Mouse (Mus musculus): Measurements from ENCODE around the gene Mef2d. TPM values are rescaled to one million over a fixed set of nuclear protein-coding genes. Genes with fewer than 3 reads are reported as not detected.

The Mef2d gene
- polyA plus RNA-seq, 1 experiment, result 17.6 TPM

DNA sequence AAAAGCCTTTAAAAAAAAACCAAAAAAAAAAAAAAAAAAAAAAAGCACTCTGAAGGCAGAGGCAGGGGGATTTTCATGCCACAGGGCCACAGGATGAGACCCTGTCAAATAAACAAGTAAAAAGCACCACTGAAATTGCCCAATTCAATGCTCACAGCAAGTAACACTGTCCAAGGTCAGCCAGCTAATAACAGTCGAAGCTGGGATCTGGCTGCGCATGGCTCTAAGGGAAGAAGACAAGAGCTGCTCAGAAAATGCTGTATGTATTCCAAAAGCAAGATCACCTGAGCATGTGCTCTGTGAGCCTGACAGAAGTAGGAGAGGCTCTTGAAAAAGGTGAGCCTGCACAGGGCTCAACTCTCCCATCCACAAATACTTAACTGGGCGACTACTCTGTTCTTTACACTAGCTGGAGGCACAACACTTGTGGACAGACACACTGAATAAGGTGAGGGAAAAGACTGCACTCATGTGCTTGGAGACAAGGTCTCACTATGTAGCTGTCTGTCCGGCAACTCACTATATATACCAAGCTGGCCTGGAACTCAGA, 5.2 kb upstream of the Mef2d start:
- TF ChIP-seq CTCF (IDR thresholded peaks at IDR 0.05; ENCODE audit: control insufficient read depth, insufficient read depth, insufficient replicate concordance, low read depth, low read length) (no peak), POLR2A (IDR thresholded peaks at IDR 0.05; ENCODE audit: control insufficient read depth, low read depth, low read length) (no peak)
- Histone ChIP-seq H3K4me1 (ENCODE audit: control insufficient read depth, insufficient read depth, low read length) (peaks cover 37% of the 10 kb centered on the region), H3K4me3 (ENCODE audit: control insufficient read depth, low read depth, low read length) (no peak overlapping the region), H3K27me3 (ENCODE audit: control insufficient read depth, insufficient read depth, low read length) (no peaks in the 10 kb centered on the region), H3K27ac (ENCODE audit: control insufficient read depth, insufficient read depth, low read depth, low read length) (peak overlapping the region; percentile 47), H3K36me3 (ENCODE audit: control insufficient read depth, insufficient read depth, low read length) (no peaks in the 10 kb centered on the region)

- H3K4me1 ChIP-seq (ENCODE audit: control insufficient read depth, insufficient read depth, low read length), result peaks cover 37% of the 10 kb centered on the region
- peak overlapping the region; percentile 87 for H3K4me3 ChIP-seq (ENCODE audit: control insufficient read depth, low read depth, low read length)
- no peaks in the 10 kb centered on the region for H3K27me3 ChIP-seq (ENCODE audit: control insufficient read depth, insufficient read depth, low read length)
- H3K36me3 ChIP-seq (ENCODE audit: control insufficient read depth, insufficient read depth, low read length), result no peaks in the 10 kb centered on the region
- peak overlapping the region; percentile 88 for H3K27ac ChIP-seq (ENCODE audit: control insufficient read depth, insufficient read depth, low read depth, low read length)
- no peak for TF ChIP-seq CTCF (IDR thresholded peaks at IDR 0.05; ENCODE audit: control insufficient read depth, insufficient read depth, insufficient replicate concordance, low read depth, low read length)
- TF ChIP-seq POLR2A (IDR thresholded peaks at IDR 0.05; ENCODE audit: control insufficient read depth, low read depth, low read length), result no peak
These were observed 4.4 kb upstream of the Mef2d start for GRCm38 (mm10) chr3:88137821-88138220.

GRCm38 (mm10) chr3:88138336-88139242, 3.6 kb upstream of the Mef2d start:
- no peaks in the 10 kb centered on the region for H3K36me3 ChIP-seq (ENCODE audit: control insufficient read depth, insufficient read depth, low read length)
- H3K4me3 ChIP-seq (ENCODE audit: control insufficient read depth, low read depth, low read length), result peak overlapping the region; percentile 87
- H3K4me1 ChIP-seq (ENCODE audit: control insufficient read depth, insufficient read depth, low read length), result peaks cover 44% of the 10 kb centered on the region
- H3K27ac ChIP-seq (ENCODE audit: control insufficient read depth, insufficient read depth, low read depth, low read length), result peak overlapping the region; percentile 88
- no peaks in the 10 kb centered on the region for H3K27me3 ChIP-seq (ENCODE audit: control insufficient read depth, insufficient read depth, low read length)
- TF ChIP-seq POLR2A (IDR thresholded peaks at IDR 0.05; ENCODE audit: control insufficient read depth, low read depth, low read length) (0 out of 2 replicates have a peak, but pooled peaks have one; percentile 17), CTCF (IDR thresholded peaks at IDR 0.05; ENCODE audit: control insufficient read depth, insufficient read depth, insufficient replicate concordance, low read depth, low read length) (no peak)

DNA sequence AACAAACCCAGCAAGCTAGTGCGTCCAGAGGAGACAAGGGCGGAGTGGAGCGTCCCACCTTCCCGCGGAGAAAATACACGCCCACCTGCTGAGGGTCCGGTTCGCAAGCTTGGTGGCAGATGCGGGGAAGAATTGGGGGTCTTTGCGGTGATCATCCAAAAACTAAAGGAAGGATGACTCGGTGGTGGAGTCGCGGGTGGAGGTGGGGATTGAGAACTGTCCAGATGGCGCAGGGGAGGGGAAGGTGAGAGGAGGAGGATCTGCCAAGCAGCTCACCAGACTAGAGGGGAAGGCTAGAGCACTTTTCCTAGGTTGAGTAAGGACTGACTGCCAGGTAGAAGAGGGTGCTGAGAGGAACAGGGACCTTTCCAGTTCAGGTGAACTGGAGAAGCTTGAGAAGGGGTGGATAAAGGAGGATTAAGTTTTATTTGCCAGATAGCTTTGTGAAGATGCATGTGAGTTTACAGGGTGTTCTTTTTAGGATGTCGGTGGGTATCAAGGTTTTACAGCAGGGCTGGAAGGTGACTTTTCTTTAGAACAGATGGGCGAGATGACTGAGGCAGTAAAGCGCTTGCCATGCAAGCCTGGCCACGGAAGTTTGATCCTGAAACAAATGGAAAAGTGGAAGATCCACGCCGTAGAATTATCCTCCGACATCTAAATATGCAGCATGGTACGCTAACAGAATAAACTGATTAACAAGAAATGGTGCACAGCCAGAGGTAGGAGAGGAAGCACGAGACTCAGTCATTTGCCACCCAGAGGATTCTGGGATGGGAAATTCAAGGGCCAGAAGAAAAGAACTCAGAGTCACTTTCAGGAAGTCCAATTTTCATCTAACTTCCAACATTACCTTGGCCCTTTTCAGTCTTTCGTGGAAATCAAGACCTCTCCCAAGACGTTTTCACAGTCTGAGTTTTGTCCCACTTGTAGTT, 2.7 kb upstream of the Mef2d start:
- Histone ChIP-seq H3K4me3 (ENCODE audit: control insufficient read depth, low read depth, low read length) (peak overlapping the region; percentile 87), H3K27me3 (ENCODE audit: control insufficient read depth, insufficient read depth, low read length) (no peaks in the 10 kb centered on the region), H3K27ac (ENCODE audit: control insufficient read depth, insufficient read depth, low read depth, low read length) (peak overlapping the region; percentile 88), H3K36me3 (ENCODE audit: control insufficient read depth, insufficient read depth, low read length) (no peaks in the 10 kb centered on the region), H3K4me1 (ENCODE audit: control insufficient read depth, insufficient read depth, low read length) (peaks cover 52% of the 10 kb centered on the region)
- TF ChIP-seq POLR2A (IDR thresholded peaks at IDR 0.05; ENCODE audit: control insufficient read depth, low read depth, low read length) (no peak), CTCF (IDR thresholded peaks at IDR 0.05; ENCODE audit: control insufficient read depth, insufficient read depth, insufficient replicate concordance, low read depth, low read length) (no peak)

- Histone ChIP-seq H3K36me3 (ENCODE audit: control insufficient read depth, insufficient read depth, low read length) (no peaks in the 10 kb centered on the region), H3K4me1 (ENCODE audit: control insufficient read depth, insufficient read depth, low read length) (peaks cover 56% of the 10 kb centered on the region), H3K27me3 (ENCODE audit: control insufficient read depth, insufficient read depth, low read length) (no peaks in the 10 kb centered on the region), H3K27ac (ENCODE audit: control insufficient read depth, insufficient read depth, low read depth, low read length) (peak overlapping the region; percentile 91), H3K4me3 (ENCODE audit: control insufficient read depth, low read depth, low read length) (no peak overlapping the region)
- TF ChIP-seq POLR2A (IDR thresholded peaks at IDR 0.05; ENCODE audit: control insufficient read depth, low read depth, low read length), result no peak
- TF ChIP-seq CTCF (IDR thresholded peaks at IDR 0.05; ENCODE audit: control insufficient read depth, insufficient read depth, insufficient replicate concordance, low read depth, low read length), result no peak
These were observed 1.8 kb upstream of the Mef2d start for GRCm38 (mm10) chr3:88140178-88140902.

- TF ChIP-seq CTCF (IDR thresholded peaks at IDR 0.05; ENCODE audit: control insufficient read depth, insufficient read depth, insufficient replicate concordance, low read depth, low read length), result no peak
- TF ChIP-seq POLR2A (IDR thresholded peaks at IDR 0.05; ENCODE audit: control insufficient read depth, low read depth, low read length), result no peak
- Histone ChIP-seq H3K36me3 (ENCODE audit: control insufficient read depth, insufficient read depth, low read length) (no peaks in the 10 kb centered on the region), H3K4me1 (ENCODE audit: control insufficient read depth, insufficient read depth, low read length) (peaks cover 58% of the 10 kb centered on the region), H3K4me3 (ENCODE audit: control insufficient read depth, low read depth, low read length) (no peak overlapping the region), H3K27ac (ENCODE audit: control insufficient read depth, insufficient read depth, low read depth, low read length) (peak overlapping the region; percentile 91), H3K27me3 (ENCODE audit: control insufficient read depth, insufficient read depth, low read length) (no peaks in the 10 kb centered on the region)
These were observed 1.2 kb upstream of the Mef2d start for GRCm38 (mm10) chr3:88140903-88141430.
